Mouse (Mus musculus): ENCODE measurements around the gene Tecpr2.

- no peak for TF ChIP-seq CTCF (IDR thresholded peaks at IDR 0.05; ENCODE audit: control insufficient read depth, insufficient read depth, low read length)
- TF ChIP-seq POLR2A (IDR thresholded peaks at IDR 0.05; ENCODE audit: borderline replicate concordance, control insufficient read depth, low read depth, low read length): no peak
These were observed 28.8 kb upstream of the Tecpr2 start for GRCm38 (mm10) chr12:110860293-110860692.
